Mouse (Mus musculus) layer of hippocampus, postnatal 36 days (tissue): ENCODE results near the gene Mylip. TPM values are rescaled to one million over a fixed set of nuclear protein-coding genes. Genes with fewer than 3 reads are reported as not detected.
A peak's percentile ranks its signal among the peaks of the same experiment; 100 is the strongest.

Source experiments
- DNase-seq, 2 experiments: peaks; one replicate each; pipeline ENCODE4 v3.0.0; 2022
- total RNA-seq, 2 experiments: library from RNA; stranded (reverse); gene quantifications; 2 replicates each; pipeline ENCODE4 v1.2.3; 2021

Gene Mylip
- total RNA-seq, 2 experiments from 2014 or later = 16.9 to 17.1 TPM

DNA sequence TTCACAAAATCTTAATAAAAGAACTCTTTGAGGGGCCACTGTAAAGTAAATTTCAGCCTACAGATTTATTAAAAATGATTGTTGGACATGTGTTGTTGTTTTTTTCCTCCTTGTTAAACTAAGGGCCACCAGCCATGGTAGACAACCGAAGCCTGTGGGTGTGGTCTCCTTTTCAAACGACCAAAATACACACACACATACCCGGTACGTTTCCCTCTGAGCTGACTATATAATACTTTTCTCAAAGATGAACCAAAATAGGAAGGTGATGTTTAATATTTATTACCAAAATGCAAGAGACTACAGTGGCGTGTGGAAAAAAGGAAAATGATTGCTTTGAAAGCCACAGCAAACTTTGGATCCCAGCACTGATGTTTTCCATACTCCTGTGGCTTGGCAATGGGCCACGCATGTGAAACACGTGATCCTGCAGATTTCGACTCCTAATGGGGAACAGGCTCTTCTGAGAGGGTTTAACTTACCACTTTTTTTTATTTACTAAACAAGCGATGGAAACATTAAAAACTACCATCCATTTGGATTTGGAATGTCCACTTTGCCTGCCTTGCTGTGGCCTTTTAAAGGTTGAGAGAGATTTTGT, 2.4 kb downstream of the Mylip start:
- DNase-seq = no peak

DNA sequence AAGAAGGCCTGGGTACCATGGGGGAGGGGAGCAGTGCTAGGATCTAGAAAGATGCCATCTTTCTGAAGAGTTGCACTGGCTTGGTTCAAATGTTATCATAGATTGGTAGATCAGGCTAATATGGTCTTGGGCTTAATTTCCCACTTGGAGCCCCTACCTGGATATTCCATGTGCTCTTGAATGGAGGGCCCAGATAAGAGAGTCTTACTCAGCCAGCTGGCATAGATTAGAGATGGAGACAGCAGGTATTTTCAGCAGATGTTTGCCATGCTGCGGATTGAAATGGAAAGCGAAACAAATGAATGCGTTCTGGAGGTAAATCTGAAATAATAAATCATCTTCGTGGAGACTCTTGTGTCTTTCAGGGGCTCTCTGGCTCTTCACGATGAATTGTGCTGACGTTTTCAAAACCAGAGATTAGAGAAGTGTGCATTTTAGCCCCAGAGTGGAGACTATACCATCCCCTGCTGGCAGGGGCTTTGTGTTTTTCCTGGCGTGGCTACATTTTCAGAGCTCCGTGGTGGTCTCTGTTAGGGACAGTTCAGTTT, 4.8 kb downstream of the Mylip start:
- no peak for DNase-seq

DNA sequence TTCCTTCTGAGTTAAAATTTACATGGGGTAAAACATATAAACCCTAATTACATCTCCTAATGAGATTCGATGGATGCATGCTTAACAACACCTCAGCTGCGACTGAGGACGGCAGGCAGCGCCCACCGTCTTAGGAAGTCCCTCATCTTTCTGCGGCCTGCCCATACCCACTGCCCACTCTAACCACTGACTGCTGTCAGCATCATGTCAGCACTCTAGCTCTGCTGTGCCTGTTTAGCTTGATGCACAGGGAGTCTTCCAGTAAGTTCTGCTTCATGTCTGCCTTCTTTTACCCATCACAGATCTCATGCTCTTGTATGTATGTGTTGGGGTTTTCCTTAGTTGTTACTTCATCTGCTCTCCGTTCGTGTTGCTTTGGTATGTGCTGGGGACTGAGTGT, 7.2 kb downstream of the Mylip start:
- no peak for DNase-seq

DNA sequence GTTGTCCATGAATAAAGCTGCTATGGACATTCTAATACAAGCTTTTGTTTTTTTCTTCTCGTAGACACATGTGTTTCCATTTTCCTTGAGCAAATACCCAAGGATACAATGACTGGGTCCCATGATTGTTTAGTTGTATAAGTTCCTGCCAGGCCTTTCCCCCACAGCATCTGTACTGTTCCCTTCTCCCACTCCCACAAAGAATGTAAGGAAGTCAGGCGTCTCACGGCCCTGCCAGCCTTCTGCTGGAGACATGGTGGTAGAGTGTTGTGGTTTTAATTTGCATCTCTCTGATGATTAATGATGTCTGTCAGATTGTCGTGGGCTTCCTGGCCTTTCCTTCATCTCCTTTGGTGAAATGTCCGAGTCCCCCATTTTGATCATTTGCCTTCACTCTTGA, 7.7 kb downstream of the Mylip start:
- DNase-seq = peak in 1 of 2 experiments; percentile 40

DNA sequence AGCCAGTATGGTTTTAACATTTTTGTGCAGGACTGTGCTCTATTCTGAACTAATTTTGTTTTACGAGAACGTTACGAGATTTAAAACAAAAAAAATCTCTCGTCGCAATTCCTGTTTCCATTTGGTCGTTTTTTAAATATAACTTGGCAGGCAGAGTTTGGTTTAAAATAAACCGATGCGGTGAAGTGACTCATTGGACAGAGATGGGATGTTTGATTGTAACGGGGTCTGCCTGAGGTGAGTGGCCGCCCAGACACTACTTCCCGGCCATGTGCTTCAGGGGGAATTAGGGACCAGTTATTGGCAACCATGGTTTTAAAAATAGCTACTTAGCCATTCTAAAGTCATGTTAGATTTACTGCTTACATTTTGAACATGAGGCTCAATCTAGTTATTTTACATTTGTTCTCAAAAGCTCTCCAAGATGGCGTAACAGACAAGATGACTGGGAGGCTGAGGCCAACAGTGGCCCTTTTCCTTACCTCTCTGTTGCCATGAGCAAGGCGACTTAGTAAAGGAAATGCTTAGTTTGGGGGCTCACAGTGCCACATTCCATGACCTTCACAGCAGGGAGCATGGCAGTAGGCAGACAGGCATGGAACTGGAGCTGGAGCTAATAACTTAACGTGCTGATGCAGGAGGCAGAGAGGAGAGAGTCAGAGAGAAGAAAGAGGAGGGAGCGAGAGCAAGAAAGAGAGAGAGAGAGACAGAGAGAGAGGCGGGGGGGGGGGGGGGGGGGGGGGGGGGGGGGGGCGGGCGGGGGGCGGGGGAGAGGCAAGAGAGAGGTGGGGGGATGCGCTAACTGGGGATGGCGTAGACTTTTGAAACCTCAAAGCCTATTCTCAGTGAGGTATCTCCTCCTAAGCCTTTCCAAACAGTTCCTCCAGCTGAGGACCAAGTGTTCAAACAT, 8.6 kb downstream of the Mylip start:
- no peak for DNase-seq

DNA sequence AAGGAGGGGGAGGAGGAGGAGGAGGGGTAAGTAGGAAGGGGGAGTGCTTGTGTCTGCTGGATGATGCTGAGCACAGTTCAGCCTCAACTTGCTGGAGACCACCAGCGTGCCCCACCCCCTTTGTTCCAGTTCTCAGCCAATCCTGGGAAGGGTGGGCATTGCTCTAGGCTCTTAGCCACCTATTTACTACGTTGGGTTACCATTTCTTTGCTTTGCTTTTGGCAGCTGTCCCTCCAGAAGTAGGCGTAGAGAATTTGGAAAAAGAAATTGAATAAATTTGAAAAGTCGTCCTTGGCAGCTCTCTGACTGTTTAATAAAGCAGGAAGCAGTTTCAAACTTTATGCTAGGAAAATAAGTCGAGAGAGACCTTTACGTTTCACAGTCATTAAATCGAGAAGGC, 11.2 kb downstream of the Mylip start:
- no peak for DNase-seq

DNA sequence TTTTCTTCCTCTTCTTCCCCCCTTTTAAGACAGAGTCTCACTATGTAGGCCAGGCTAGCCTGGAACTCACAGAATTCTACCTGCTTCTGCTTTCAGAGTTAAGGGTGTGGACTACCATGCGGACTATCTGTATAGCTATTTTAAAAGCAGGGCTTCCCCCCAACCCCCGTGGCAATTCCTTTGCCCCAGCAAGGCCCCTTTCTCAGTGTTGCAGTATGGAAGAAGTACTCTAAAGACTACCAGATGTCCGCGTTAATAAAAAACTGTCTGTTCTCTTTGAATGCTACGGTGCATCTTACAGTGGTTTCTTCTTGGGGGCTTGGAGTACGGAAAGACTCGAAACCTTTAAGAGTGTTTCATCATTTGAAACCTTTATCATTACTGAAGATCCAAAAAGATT, 12.3 kb downstream of the Mylip start:
- no peak for DNase-seq

DNA sequence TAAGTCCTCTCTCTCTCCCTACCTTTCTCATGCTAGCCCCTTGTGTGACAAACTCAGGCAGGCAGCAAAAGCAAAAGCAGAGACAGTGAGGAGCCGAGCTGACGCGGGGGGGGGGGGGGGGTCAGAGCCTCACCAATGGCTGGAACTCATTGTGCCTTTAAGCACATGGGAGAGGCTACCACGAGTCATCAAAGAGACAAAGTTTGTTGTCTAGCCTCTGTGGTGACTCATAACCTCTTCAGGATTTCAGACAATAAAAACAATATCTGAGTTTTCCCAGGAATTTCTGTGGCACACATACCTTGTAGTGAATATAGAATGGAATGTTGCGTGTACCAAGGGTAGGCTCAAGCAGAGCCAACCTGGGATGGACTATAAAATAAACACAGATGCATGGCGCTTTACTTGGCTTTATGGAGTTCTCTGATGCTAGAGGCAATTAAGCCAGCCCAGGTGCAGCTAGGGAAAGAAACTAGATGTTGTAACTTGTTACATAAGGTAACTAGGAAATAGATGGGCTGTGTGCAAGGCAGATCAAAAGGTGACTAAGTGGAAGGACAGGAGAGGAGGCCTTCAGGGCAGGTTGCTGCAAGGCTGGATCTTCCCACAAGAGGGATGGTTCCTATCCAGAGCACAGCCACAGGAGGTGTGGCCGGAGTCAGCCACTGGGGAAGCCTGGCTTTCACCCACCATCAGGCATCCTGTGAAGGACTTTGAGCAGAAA, 12.9 kb downstream of the Mylip start:
- no peak for DNase-seq

DNA sequence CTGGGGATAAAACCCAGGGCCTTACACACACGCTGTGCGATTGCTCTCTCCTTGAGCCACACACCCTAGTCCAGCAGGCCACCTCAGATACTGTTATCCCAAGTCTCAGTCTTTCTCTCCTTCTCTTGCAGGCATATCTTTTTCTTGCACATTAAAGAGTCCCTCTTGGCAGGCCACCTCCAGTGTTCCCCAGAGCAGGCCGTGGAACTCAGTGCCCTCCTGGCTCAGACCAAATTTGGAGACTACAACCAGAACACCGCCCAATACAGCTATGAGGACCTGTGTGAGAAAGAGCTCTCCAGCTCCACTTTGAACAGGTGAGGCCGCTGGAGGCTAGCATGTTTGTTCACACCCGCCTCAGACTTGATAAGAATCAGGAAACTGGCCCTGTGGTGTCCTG, 14.7 kb downstream of the Mylip start:
- DNase-seq = no peak

DNA sequence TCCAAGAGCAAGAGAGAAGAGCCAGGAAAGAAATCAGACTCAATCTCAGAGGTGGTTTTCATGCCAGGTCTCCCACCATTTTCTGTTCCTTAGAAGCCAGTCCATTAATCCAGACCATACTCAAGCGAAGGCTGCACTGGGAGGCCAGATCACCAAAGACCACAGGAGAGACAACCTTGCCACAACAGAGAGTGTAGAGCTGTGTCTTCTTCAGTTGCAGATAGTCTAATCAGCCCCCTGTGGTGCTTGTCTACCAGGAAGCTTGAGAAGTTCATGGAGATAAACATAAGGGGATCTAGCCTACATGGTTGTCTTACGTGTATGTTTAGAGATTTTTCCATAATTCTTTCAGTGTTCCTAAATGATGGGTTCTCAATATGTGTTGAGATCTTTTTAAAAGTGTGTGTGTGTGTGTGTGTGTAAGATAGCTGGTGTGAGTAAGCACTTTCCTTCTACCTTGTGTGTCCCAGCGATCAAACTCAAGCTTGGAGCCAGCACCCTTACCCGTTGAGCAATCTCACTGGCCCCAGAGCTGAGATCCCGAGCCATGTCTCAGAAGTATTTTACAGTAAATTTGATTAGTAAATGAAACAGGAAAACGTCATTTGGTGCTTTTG, 15.8 kb downstream of the Mylip start:
- no peak for DNase-seq

DNA sequence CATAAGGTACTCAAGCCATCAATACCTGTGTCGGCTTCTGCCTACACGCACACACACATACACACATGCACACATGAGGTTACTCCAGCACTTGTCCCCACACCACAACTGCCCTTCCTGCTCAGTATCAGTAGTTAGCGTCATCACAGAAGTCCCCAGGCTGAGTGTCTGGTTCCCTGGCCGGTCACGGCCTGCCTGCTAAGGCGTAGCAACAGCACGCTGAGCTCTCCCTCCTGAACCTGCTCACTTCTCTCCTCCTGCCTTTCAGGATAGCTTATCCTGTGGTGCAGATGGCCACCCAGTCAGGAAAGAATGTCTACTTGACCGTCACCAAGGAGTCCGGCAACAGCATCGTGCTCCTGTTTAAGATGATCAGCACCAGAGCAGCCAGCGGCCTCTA, 16.7 kb downstream of the Mylip start:
- no peak for DNase-seq

DNA sequence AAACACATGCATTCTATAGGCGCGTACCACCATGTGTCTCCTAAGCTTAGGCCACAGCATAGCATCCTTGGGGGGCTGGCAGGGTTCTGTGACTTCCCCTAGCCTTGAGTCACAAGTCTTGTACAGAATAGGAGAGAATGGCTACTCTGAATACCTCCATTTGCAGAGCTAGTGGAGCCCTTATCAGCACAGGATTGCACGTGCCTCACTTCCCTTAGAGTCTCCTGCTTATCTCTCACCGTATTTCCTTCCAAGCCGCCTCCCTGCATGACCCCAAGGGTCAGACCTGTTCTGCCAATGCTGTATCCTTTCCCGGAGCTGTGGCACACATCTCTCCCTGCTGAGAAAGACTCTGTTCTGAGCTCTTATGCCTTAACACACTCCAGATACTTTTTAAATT, 17.2 kb downstream of the Mylip start:
- DNase-seq = no peak

DNA sequence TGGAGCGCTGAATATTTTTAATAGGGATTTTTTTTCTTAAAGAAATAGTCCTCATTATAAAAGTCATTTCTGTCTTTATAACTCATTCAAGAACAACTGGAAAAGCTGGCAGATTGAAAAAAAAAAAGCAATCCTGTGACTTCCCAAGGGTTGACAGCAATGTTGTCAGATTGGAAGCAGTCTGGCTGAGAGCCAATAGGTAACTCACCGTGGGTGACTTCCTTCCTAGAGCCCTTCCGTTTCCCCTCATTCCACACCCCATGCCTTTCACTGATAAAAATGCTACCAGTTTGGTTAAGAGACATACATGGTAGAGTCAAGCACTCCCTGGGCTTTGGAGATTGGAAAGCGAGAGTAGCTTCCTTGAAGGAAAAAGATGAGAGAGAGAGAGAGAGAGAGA, 21.4 kb downstream of the Mylip start:
- no peak for DNase-seq

DNA sequence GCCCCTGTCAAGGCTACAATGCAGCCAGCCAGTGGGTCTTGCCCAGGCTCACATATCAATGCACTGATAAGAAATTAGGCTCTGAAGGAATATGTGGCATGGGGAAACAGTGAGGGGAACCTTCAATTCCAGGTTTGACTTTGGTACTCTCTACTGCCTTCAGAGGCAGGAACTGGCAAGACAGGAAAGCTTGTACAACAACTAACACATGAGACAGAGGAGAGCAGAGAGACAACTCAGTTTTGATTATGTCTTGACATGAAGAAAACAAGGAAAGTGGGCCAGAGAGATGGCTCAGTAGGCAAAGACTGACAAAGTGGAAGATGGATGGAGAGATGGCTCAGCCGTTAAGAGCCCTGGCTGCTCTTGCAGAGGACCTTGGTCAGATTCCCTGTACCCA, 23.5 kb downstream of the Mylip start:
- DNase-seq = no peak

DNA sequence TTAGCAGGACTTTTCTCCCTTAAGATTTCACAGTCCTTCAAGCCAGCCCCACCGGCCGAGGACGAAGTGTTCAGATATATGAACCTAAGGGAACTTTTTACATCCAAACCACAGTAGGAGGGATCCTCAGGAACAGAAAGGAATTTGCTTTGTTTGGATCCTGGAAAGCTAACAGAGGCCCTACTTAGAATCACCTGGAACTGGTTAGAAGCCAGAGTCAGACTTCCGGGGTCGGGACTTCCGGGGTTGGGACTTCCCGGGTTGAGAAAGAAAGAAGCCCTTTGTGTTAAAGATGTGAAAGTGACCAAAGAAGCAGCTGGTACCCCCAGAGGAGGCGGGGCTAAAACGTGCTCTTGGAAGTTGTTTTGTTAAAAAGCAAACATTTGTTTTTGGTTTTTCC, 24.5 kb downstream of the Mylip start:
- no peak for DNase-seq

DNA sequence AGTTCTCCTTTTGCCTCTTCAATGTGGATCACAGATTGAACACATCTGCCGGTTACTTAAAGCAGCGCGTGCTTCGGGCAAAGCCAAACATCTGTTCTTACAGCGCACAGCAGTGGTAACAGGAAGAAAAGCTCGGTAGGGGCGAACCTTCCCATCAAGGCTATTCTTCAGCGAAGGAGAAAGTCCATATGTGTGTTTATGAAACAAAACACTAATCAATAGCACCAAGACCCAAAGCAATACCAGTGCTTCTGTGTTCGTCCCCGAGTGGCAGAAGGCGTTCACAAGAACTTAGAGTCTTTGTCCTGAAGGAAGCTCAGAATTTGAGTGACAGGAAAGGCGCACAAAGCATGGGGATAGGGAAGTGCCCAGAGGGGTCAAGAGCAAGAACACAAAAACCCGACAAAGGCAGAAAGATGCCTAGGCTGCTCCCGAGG, 27.1 kb downstream of the Mylip start:
- no peak for DNase-seq

DNA sequence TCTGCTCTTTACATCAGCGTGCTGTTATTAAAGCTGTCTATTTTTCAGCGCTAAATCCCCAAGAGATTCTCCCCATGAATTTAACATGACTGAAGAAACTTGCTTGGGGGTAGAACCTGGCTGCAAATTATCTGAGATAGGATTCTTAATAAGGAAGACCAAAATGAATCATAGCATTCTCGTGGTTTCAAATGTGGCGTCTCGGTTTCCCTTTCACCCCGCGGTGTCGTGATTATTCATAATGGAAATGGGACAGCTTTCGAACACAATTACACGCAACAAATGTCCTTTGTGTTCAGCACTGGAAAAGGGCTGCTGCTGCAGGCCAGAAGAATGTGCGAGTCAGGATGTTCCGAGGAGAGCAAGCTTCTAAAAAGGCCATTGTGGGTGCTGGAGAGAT, 29.4 kb downstream of the Mylip start:
- no peak for DNase-seq

DNA sequence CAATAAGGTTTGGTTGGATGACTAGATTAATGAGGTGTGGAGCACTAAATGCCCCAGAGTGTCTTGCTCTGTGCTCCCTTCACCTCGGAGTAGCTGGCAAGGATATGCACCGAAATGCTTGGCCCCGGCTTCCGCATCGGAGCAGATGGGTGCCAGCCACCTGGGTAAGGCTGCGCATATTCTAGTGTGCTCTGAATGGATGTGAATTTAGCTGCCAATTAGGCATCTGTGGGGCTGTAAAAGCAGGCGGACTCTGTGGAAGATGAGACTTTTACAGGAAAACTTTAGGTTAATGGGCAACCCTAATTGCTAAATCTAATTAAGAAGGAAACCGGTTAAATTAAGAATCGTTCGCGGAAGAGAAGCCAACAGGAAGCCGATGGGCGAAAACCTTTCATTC, 32.7 kb downstream of the Mylip start:
- no peak for DNase-seq

DNA sequence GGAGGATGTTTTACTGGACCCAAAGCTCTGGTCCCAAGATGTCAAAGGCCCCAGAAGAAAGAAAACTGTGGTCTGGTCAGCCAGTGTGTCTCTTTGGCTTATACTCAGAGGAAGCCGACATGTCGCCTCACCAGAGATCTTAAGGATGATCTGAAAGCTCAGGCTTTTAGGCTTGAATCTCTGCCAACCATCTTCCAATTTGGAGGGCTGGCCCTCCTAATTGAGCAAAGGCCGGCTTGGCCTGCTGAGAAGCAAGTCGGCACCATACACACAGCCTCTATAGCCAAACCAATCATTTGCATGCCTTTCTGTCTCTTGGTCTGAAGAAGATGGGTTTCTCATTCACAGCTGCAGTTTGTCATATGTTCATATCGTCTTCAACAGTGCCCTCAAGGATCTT, 33.2 kb downstream of the Mylip start:
- DNase-seq = no peak

DNA sequence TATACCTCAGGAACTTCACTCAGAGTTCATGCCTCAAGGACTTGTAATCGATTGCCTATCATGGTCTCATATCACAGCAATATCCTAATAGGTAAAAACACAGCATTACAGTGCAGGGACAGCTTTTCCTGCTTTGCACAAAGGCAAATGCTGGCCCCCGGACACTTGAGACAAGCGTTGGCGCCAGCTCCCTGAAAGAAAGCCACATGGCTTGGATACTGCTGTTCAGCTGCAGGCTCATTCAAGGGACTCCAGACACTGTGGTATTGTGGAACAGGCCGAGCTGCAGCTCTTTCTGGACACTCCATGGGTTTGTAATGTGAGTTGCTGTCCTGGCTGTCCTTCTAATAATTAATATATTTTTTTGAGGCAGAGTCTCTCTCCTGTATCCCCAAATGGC, 34.4 kb downstream of the Mylip start:
- DNase-seq = no peak

DNA sequence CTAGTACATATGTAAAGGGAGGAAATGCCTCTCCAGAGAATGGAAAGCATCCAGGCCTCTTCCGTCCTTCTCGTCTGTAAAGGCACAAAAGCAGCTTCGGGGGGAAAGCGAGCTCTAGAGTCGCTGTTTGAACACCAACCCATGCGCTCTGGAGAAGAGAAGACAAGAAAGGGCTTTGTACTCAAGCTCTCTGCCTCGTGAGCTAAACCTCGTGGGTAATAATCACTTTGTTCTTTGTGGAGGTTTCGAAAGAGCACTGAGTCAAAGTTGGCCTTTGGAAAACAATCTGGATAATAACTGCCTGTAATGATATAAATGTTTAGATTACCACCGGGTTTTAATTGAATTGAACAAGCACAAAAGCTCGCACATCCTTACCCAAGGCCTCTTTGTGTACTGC, 39.7 kb downstream of the Mylip start:
- no peak for DNase-seq

DNA sequence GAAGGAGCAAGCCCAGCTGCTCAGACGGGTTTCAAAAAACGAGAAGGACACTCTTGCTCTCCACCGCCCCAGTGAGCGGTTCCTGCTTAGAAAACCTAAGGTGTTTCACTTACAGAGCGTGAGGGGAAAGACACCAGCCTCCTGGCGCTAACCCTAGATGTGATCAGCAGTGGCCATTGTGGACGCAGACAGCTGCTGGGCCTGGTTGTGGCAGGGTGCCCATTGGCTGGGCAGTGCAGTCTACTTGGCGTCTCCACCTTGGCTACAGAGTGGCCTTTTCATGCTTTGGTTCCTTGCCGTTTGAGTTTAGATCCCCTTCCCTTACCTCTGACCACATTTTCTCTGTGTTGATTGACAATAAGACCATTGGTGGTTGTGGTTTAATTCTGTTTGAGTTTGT, 47.6 kb downstream of the Mylip start:
- no peak for DNase-seq

DNA sequence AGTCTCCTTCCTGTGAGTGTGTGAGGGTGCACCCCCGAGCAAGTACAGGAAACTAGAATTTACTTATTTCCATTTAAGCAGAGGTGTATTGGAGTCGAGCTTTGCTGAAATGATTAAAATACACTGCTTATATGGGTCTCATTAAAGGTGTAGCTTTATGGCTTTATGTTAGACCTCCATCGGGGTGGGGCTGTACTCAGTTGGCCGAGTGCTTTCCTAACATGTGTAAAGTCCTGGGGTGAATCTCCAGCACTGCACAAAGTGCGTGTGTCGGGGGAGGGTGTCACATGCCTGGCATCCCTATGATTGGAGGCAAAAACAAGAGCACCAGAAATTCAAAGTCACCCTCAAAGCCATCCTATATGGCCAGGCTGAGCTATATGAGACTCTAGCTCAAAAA, 49.3 kb downstream of the Mylip start:
- DNase-seq = no peak
